Mouse (Mus musculus): ENCODE results near the gene Gm20721.
"Not testable (repeated sequence)": the region's sequence is repeated elsewhere in the genome, so short reads cannot be mapped to it uniquely, and the experiment has no call there.

The Gm20721 gene

GRCm38 (mm10) chr2:174329663-174330615 is 16.6 kb downstream of the Gm20721 start:
- DNase-seq = peak; percentile 93

GRCm38 (mm10) chr2:174328926-174329662 is 17.4 kb downstream of the Gm20721 start:
- DNase-seq = peak; percentile 47

- no peak for DNase-seq
These were observed 18.1 kb downstream of the Gm20721 start for GRCm38 (mm10) chr2:174328358-174328905.

- peak; percentile 71 for DNase-seq
These were observed 19.1 kb downstream of the Gm20721 start for GRCm38 (mm10) chr2:174327295-174327981.

GRCm38 (mm10) chr2:174326481-174326880 is 20.0 kb downstream of the Gm20721 start:
- no peak for DNase-seq

GRCm38 (mm10) chr2:174325989-174326388 is 20.5 kb downstream of the Gm20721 start:
- no peak for DNase-seq

GRCm38 (mm10) chr2:174316661-174317060 is 29.9 kb downstream of the Gm20721 start:
- DNase-seq = no peak

- DNase-seq = not testable (repeated sequence)
These were observed 31.1 kb downstream of the Gm20721 start for GRCm38 (mm10) chr2:174315445-174315844.

GRCm38 (mm10) chr2:174312661-174313060 is 33.9 kb downstream of the Gm20721 start:
- no peak for DNase-seq

GRCm38 (mm10) chr2:174312118-174312647 is 34.3 kb downstream of the Gm20721 start:
- DNase-seq = peak; percentile 88

GRCm38 (mm10) chr2:174311613-174312012 is 34.9 kb downstream of the Gm20721 start:
- no peak for DNase-seq

- DNase-seq = peak; percentile 67
These were observed 35.5 kb downstream of the Gm20721 start for GRCm38 (mm10) chr2:174310913-174311514.

GRCm38 (mm10) chr2:174307903-174308302 is 38.6 kb downstream of the Gm20721 start:
- no peak for DNase-seq

GRCm38 (mm10) chr2:174305646-174306045 is 40.9 kb downstream of the Gm20721 start:
- DNase-seq = no peak

- DNase-seq = no peak
These were observed 44.0 kb downstream of the Gm20721 start for GRCm38 (mm10) chr2:174302526-174302925.

GRCm38 (mm10) chr2:174300666-174301065 is 45.8 kb downstream of the Gm20721 start:
- no peak for DNase-seq

GRCm38 (mm10) chr2:174300186-174300585 is 46.3 kb downstream of the Gm20721 start:
- DNase-seq = no peak

- DNase-seq = no peak
These were observed 46.7 kb downstream of the Gm20721 start for GRCm38 (mm10) chr2:174299771-174300160.

- DNase-seq = no peak
These were observed 47.3 kb downstream of the Gm20721 start for GRCm38 (mm10) chr2:174299091-174299770.

GRCm38 (mm10) chr2:174298471-174298870 is 48.0 kb downstream of the Gm20721 start:
- DNase-seq = no peak

GRCm38 (mm10) chr2:174297851-174298250 is 48.7 kb downstream of the Gm20721 start:
- DNase-seq = no peak
